Mouse (Mus musculus): ENCODE results near the gene Mmp14.

Mmp14 gene

DNA sequence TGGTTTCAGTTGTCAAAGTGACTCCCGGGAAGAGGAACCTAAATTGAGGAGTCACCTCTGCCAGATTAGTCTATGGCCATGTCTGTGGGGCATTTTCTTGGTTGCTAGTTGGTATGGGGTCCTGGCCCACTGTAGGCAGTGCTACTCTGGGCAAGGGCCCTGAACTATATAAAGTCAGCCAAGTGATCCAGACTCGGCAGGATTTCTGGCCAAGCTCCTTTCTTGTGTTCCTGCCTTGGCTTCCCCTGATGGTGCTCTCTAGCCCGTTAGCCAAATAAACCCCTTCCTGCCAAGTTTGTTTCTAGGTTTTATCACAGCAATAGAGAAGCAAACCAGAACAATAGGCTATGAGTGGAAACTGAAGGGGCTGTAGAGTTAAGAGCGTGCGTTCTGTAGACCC lies 43.3 kb downstream of the Mmp14 start:
- no peak for DNase-seq (ENCODE audit: extremely low read depth, low read depth, low spot score)

DNA sequence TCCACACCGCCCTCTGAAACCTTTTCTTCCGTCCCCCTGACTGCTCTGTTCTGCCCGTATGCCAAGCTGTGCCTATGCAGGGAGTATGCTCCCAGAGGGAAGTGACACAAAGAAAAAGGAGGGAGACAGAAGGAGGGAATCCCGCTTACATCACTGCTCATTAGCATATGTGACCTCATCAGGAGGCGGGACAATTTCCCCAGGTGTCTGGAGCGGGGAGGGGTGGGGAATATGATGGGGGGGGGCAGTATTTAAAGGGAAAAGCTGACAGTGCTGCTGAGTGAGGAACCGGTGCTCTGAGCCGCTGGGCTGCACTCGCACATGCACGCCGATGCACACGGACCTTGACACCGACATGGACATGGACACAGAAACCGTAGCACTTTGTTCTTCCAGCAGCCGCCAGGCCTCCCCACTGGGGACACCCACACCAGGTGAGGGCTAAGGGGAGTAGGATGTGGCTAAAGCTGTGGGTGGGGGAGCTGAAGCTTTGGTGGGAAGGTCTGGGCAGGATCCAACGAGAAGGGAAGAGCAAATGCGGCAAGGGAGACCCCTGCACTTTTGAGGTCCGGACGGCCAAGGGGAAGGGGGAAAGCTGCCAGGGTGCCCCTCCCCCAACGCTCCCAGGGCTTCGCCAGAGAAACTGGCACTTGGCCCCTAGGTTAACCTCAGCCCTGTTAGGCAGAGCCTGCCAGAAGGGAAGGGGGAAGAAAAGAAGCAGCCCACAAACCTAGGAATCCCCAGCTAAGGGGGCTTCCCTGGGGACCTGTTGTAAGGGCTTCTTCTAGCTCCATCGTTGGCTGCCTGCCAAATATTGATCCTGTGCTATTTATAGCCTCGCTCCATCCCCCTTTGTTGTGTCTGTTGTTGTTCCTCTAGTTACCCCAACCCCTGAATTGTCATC lies 44.8 kb downstream of the Mmp14 start, which contains the start of gene Rem2:
Gene Rem2 (plus strand): TSS at position 160 of the 904 bp plus-strand sequence.
- DNase-seq (ENCODE audit: extremely low read depth, low read depth, low spot score) = no peak

DNA sequence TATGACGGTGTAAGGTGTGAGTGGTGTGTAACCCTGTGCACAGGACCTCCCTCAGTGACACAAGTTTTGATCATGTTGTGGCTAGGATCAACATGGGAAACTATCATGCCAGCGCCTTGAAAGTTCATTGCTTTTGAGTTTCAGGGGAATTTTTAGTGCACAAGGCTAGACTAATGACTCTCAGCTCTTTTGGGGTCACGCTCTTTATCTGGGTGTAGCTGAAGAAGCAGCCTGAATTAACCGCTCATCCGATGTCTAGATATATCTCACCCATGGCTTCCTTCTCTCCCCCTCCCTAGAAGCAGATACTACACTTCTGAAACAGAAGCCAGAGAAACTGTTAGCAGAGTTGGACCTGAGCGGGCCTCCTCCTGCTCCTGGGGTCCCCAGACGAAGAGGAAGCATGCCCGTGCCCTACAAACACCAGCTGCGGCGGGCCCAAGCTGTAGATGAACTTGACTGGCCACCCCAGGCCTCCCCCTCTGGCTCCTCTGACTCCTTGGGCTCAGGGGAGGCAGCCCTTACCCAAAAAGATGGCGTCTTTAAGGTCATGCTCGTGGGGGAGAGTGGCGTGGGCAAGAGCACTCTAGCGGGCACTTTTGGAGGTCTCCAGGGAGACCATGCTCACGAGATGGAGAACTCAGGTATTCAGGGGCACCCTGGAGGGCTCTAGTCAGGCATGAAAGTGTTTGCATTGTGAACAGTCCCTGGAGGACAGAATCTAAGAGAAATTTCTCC lies 45.9 kb downstream of the Mmp14 start:
- DNase-seq (ENCODE audit: extremely low read depth, low read depth, low spot score) = no peak

DNA sequence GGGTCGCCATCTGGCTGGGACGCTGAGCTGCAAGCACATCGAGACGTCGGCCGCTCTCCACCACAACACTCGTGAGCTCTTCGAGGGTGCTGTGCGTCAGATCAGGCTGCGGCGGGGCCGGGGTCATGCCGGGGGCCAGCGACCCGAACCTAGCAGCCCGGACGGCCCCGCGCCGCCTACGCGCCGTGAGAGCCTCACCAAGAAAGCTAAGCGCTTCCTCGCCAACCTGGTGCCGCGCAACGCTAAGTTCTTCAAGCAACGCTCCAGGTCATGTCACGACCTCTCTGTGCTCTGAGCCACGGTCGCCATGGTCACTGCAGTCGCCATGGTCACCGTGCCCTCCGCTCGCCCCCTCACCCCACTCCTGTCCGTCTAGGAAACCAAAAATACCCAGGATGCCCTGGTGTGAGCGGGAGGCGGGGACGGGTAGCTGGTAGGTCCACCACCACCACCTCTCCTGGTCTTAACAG lies 48.1 kb downstream of the Mmp14 start:
- DNase-seq (ENCODE audit: extremely low read depth, low read depth, low spot score) = no peak

DNA sequence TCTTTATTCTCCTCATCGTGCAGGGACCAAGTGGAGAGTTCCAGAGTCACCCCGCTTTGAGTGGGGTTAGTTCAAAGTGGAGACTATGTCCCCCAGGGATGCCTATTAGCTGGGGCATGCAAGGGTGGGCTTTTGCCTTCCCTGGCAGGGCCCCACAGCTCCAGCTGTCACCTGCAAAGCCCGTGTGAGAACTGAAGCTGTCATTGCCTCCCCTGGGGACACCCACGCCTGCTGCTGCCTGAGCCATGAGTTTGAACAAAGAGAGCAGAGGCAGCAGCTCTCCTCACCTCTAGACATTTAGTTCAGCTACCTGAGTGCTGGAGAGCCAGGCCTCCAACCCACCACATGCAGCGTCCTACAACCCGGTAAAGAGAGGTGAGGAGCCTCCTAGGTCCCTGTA lies 49.3 kb downstream of the Mmp14 start:
- no peak for DNase-seq (ENCODE audit: extremely low read depth, low read depth, low spot score)

DNA sequence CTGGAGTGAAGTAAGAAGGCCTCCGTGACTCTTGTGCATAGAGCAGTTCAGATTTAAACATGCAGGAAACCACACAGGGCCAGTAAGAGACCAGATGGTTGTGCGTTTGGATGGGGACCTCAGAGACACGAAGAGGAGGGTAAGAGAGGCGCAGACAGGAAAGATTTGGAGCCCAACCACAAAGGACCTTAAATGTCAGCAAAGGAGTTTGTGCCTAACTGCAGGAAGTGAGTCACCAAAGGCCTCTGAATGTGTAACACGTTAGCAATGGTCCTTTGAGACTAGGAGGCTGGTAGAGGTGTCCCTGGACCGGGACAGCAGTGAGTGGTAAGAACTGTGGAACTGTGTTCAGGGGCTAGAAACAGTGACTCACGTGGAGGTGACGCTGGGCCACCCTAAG lies 50.0 kb downstream of the Mmp14 start:
- no peak for DNase-seq (ENCODE audit: extremely low read depth, low read depth, low spot score)

DNA sequence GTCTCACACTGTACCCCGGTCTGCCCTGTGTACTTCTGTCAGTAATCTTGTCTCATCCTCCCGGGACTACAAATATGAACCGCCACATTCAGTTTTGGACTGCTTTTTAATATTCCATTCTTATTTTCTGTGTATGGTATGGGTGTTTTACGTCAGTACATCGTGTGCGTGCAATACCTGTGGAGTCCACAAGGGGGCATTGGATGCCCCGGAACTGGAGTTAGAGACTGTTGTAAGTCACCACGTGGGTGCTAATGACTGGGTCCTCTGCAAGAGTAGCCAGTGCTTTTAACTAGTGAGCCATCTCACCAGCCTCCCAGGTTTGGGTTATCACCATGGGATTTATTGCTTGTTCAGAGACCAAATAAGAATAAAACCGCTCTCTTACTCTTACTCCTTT lies 51.1 kb downstream of the Mmp14 start:
- no peak for DNase-seq (ENCODE audit: extremely low read depth, low read depth, low spot score)

DNA sequence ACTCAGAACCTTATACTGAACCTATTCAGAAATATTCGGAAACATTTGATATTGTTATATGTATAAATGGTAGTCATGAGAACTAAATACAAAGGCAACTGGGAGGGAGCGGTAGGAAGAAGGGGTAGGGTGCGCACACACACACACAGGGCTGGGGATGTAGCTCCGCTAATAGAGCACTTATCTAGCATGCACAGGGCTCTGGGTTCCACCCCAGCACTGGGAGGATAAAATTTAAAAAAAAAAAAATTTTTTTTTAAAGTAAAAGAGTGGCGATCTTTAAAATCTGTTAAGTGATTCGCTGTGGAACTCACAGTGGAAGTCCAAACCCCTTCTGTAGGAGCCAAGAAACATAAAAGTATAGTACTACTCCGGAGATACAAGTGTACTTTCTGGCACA lies 54.5 kb downstream of the Mmp14 start:
- DNase-seq (ENCODE audit: extremely low read depth, low read depth, low spot score) = no peak

DNA sequence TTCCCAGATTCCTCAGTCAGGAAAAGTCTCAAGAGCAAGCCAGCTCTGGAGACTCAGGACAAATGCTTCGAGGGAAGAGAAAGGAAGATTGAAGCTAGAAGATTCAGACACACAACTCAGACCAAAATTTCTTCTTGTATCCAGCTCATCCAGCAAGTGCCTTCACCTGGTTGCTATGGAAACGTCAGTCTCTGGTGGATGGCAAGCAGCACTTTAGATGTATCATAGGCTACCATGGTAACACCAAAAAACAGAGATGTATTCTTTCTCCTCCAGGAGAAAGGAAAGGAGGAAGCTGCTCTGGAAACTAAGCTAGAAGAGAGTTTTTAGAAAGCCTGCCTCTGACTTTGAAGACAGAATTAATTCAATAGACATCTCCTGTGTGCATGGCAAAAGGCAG lies 56.3 kb downstream of the Mmp14 start:
- no peak for DNase-seq (ENCODE audit: extremely low read depth, low read depth, low spot score)

DNA sequence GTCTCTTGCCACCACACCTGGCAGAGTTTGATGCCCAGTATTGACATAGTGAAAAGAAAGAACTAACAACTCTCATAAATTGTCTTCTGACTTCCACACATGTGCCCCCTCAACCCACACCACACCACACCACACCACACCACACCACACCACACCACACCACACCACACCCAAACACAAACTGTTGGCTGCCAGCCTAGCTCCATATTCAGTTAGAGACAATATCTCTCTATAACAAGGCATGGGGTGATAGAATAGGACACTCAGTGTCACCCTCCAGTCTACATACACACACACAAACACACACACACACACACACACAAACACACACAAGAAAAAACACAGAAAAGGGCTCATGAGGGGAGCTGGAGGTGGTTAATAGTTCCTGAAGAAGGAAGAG lies 56.9 kb downstream of the Mmp14 start:
- DNase-seq (ENCODE audit: extremely low read depth, low read depth, low spot score) = no peak

DNA sequence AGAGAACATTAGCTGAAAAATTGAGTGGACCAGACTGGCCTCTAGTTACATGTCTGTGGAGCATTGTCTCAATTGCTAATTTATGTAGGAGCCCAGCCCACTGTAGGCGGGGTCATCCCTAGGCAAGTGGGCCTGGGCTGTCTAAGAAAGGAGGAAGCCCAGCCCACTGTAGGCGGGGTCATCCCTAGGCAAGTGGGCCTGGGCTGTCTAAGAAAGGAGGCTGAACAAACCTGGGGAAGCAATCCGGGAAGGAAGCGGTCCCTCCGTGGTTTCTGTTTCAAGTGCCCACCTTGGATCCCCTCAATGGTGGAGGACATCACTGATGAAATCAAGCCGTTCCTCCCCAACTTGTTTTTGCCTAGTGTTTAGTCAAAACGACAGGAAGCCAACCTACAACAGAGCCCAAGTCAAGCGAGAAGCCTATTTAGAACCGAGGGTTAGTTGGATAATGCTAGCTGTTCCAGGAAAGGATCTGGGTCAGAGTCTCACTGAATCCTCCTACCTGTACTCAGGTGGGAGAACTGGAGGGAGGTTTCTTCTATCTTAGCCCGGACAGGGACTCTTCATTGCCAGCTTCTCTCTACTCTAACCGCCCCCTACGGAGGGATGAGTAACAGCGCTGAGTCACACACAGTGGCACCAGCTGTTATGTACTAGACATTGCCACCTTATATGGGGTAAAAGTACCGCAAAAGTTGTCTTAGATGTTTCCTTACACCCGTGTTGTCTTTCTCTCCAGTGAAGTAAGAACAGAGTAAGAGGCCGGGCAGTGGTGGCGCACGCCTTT lies 61.1 kb downstream of the Mmp14 start:
- no peak for DNase-seq (ENCODE audit: extremely low read depth, low read depth, low spot score)

DNA sequence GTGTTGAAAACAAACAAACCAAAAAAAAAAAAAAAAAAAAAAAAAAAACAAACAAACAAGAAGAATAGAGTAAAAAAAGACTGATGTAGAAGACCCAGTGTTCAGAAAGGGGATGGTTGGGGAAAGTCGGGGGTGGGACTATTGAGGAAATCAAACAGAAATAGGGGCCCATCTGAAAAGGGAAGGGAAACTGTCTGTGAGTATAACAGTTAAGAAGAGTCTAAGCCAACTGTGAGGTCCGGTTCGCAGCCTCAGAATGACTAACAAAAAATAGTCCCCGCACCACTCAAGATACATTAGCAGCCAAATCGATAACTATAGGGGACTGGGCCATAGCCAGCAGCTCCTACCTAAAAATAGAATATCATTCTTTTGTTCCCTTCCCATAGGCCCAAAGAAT lies 61.8 kb downstream of the Mmp14 start:
- DNase-seq (ENCODE audit: extremely low read depth, low read depth, low spot score) = no peak

DNA sequence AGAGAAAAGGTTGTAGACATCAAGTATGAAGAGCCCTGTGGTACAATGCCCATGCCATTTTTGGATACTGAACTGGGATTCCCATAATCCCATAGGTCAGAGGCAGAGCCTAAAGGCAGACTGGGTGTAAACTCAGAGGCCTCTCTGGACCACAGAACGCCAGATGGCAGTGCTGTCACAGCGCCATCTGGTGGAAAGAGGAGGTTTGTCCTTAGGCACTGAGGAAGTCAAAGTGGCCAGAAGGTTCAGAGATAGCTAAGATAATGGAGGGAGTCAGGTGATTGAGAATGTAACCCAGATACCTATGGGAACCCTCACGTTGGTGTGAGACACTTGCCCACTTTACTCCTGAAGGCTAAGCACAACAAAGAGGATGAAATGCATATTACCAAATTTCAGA lies 62.8 kb downstream of the Mmp14 start:
- DNase-seq (ENCODE audit: extremely low read depth, low read depth, low spot score) = no peak
